Mouse (Mus musculus) lung, adult 2 months (tissue): ENCODE measurements around the gene Sun1. TPM values are rescaled to one million over a fixed set of nuclear protein-coding genes. Genes with fewer than 3 reads are reported as not detected.

ENCODE experiments used
- DNase-seq: peaks from one replicate; pipeline ENCODE4 v3.0.0; 2022
- H3K4me1 ChIP-seq: fragments of 200-500 bp; 2 replicates; pipeline ENCODE4 v1.6.1; 2011; ENCODE audit warnings: low read length; ENCODE audit not compliant: control insufficient read depth, insufficient read depth
- H3K4me3 ChIP-seq: fragments of 200-500 bp; replicated peaks from 2 replicates; pipeline ENCODE3; 2011; ENCODE audit warnings: low read depth, mild to moderate bottlenecking, control low read depth, low read length; ENCODE audit errors: extremely low read depth
- CTCF ChIP-seq: fragments of 200-500 bp; IDR thresholded peaks from 2 replicates; pipeline ENCODE4 v1.5.1; 2011; ENCODE audit warnings: mild to moderate bottlenecking, low read length, control low read depth; ENCODE audit not compliant: insufficient read depth
- POLR2A ChIP-seq: fragments of 200-500 bp; IDR thresholded peaks from 2 replicates; pipeline ENCODE4 v1.6.1; 2011; ENCODE audit warnings: low read depth, mild to moderate bottlenecking, control low read depth, low read length, borderline replicate concordance; ENCODE audit errors: extremely low read depth
- WGBS: fragments of 180-500 bp; shearing (Covaris S2); methylation state at CpG from one replicate; pipeline ENCODE4 v1.1.7; 2018; 5-methylcytosine and 5-hydroxymethylcytosine counted together
- polyA plus RNA-seq: library from polyadenylated mRNA; depleted of rRNA; stranded (reverse); fragments of >200 nt; gene quantifications from 2 replicates; pipeline ENCODE4 v1.2.3, GENCODE M21; 2012

Gene Sun1
- polyA plus RNA-seq, 1 experiment, result 57.9 TPM

DNA sequence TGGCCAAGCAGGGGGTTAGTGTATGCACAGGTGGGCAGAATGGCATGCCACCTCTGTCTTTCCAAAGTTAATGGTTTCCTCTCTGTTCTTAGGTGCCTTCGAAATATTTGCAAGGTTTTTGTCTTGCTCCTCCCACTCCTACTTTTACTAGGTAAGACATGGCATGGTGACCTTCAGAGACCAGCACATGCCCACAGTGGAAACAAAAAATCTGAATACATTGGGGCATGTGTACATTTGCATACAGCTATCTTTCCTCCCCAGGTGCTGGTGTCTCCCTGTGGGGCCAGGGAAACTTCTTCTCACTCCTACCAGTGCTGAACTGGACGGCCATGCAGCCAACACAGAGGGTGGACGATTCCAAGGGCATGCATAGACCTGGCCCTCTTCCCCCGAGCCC lies 34.0 kb downstream of the Sun1 start:
- H3K4me1 ChIP-seq, result no peaks in the 10 kb centered on the region
- H3K4me3 ChIP-seq, result no peak overlapping the region
- no peak for DNase-seq
- TF ChIP-seq CTCF (no peak), POLR2A (no peak)
- WGBS, result 93% methylated on average over 4 of the region's 4 CpGs

DNA sequence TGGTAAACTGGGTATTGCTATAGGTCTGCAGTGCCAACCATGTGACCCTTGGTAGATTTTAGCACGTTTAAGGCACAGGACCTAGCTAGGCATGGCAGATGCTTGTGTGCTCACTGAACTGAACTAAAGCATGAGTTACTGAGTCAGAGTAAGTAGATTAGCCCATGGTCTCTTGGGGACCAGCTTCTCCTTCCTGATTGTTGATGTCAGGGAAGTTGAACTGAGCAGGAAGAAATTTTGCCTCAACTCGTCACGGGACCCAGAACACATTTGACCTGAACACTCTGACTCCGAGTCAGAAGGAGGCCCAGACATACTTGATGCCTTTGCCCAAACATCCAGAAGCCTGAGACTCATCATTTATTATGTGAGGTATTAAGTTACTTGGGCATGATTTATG lies 37.0 kb downstream of the Sun1 start:
- WGBS, result 89% methylated on average over 4 of the region's 4 CpGs
- H3K4me3 ChIP-seq, result no peak overlapping the region
- TF ChIP-seq CTCF (no peak), POLR2A (no peak)
- H3K4me1 ChIP-seq, result no peaks in the 10 kb centered on the region
- no peak for DNase-seq

DNA sequence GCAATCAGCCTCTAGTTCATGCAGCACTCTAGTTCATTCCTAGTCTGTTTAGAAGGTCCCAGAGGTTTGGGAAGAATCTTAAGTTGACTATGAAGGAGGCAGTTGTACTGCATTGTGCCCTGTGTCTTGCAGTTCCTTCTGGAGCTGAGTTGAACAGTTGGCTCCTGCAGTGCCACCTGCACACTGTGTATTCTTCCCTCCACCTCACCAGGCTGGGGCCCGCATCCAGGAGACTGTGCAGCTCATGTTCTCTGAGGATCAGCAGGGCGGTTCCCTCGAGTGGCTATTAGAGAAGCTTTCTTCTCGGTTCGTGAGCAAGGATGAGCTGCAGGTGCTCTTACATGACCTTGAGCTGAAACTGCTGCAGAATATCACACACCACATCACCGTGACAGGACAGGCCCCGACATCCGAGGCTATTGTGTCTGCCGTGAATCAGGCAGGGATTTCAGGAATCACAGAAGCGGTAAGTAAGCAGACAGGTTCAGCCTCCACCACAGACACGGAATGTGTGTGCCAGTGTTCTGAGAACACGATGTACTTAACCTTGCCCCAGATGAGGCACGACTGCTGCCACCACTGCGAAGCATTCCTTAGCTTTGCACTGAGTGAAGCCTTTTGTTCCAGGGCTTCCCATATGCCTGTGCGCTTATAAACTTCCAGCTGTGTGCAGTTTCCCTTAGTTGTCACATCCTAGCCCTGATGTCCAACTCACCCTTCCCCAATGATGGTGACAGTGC lies 40.8 kb downstream of the Sun1 start:
- WGBS, result 85% methylated on average over 15 of the region's 15 CpGs
- Histone ChIP-seq H3K4me1 (no peaks in the 10 kb centered on the region), H3K4me3 (no peak overlapping the region)
- DNase-seq, result no peak
- TF ChIP-seq CTCF (no peak), POLR2A (no peak)

DNA sequence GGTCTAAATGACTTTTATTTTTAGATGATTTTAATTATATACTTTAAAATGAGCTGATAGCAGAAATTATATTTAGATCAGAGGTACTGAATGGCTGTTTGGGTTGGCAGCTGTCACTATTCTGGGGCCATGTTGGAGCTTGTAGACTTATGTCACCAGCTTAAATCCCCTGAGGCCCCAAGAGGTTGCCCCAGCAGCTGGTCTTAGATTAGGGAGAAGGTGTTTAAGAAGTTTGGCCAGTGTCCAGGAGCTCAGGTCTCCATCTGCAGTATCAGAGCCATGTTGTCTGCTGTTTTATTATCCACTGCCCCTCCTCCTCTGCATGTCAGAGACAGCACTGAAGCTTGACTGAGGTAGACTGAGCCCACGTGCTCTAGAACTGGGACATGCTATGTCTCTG lies 42.9 kb downstream of the Sun1 start:
- H3K4me3 ChIP-seq, result no peak overlapping the region
- no peak for DNase-seq
- no peaks in the 10 kb centered on the region for H3K4me1 ChIP-seq
- WGBS, result 85% methylated on average over 1 of the region's 1 CpGs
- no peak for TF ChIP-seq CTCF
- TF ChIP-seq POLR2A, result no peak

DNA sequence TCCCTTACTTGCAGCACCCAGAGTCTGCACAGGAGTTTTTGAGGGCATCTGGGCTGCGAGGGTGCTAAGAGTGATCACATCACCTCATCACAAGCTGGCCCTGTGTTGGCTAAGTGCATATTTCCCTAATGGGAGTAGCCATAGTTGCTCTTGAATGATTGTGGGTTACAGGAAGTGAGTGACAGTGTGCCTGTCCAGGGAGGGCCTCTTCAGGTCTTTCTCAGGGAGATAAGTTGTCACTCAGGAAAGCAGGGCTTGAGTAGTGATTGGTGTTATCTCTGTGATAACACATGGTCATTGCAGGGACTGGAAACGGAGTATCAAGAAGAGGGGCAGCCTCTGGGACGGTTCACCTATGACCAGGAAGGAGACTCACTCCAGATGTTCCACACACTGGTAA lies 47.3 kb downstream of the Sun1 start:
- whole genome bisulfite sequencing, result 82% methylated on average over 3 of the region's 3 CpGs
- TF ChIP-seq POLR2A, result no peak
- no peak overlapping the region for H3K4me3 ChIP-seq
- H3K4me1 ChIP-seq, result no peaks in the 10 kb centered on the region
- DNase-seq, result no peak

DNA sequence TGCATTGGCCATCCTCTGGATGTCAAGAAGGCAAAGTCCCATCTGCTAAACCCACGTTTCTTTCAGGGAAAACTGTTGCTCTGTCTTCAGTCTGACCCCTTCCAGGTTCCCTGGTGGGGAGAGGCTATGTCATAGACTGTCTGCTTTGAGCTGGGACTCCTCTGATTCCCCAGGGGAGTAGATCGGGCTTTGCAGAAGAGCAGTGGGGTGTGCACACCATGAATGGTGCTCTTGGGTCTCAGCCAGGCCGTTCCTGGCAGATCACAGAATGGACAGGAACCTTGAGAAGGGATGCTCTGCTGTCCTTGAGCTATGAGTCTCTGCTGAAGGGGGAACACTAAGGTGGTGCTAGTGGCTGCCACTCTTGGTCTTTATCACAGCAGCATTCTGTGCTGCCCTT lies 48.4 kb downstream of the Sun1 start:
- WGBS, result 78% methylated on average over 3 of the region's 3 CpGs
- Histone ChIP-seq H3K4me1 (peaks cover 5% of the 10 kb centered on the region), H3K4me3 (no peak overlapping the region)
- TF ChIP-seq CTCF (no peak), POLR2A (no peak)
- no peak for DNase-seq

DNA sequence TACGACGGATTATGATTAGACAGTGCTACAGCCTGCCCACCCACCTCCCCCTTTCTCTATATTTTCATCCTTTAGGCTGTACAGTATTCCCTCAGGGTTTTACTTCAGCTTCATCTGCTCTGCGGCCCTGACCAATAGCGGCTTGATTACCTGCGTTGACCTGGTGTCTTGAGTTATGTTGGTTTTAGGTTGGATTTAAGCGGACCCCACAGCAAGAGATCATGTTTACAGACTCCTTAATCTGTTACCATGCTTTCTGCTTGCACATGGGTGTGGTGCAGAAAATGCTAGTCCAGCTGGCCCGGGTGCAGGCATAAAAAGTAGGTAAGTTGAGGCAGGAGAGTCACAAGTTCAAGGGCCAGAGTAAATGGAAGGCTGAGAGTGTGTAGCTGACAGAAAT lies 50.8 kb downstream of the Sun1 start:
- no peak for DNase-seq
- TF ChIP-seq CTCF (no peak), POLR2A (no peak)
- no peak overlapping the region for H3K4me3 ChIP-seq
- WGBS, result 88% methylated on average over 7 of the region's 7 CpGs
- H3K4me1 ChIP-seq, result peaks cover 14% of the 10 kb centered on the region

DNA sequence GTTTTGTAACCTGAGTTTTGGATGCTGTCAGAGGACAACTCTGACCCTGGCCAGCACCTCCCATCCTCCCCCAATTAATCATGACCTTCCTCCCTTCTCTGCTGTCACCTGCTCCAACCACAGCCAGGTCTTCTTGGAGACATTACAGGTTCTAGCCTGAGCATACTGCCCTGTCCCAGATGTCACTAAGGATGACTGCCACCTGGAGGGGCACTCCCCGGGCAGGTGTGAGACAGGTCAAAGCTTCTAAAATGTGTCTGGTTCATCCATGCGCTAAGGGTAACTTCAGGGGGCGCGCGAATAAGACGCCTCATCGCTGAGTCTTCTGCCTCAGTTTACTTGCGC lies 51.3 kb downstream of the Sun1 start:
- Histone ChIP-seq H3K4me3 (peak overlapping the region; percentile 70), H3K4me1 (peaks cover 17% of the 10 kb centered on the region)
- no peak for DNase-seq
- TF ChIP-seq POLR2A, result no peak
- no peak for TF ChIP-seq CTCF
- under 1% methylated on average over 8 of the region's 8 CpGs for WGBS

DNA sequence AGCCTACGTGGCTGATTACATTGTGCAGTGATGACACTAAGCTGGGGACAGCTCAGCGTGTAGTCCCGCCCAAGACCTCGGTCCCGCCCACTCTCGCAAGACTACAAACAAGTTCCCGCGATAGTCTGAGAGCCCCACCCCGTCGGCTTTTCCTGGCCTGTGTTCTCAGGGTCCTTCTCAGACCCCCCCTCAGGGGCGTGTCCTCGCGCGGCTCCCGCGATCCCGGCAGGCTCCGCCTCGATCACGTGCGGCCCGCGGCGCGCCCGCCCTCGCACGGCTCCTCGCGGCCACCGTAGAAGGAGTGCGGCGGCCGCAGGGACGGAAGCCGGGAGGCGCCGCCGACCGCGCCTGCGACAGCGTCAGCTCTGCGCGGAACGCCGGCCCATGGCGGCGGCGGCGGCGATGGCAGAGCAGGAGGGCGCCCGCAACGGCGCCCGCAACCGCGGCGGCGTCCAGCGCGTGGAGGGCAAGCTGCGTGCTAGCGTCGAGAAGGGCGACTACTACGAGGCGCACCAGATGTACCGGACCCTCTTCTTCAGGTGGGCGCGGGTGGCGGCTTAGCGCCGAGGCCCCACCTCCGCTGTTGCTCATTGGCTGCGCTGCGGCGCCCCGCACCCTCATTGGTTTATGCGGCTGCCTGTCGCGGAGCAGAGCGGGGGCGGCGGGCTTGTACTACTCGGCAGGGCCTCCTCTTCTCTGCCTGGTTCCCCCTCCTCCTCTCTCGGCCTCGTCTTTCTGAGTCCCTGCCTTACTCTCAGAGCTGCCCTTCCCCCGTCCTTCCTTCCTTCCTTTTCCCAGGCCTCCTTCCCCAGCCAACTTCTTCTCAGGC lies 51.9 kb downstream of the Sun1 start, which contains the start of gene Get4:
Get4 (plus strand) TSS at position 244 of the 829 bp plus-strand sequence.
- peak; percentile 91; the same call in 1 of the 2 replicates for TF ChIP-seq POLR2A
- TF ChIP-seq CTCF, result no peak
- DNase-seq, result peak; percentile 98
- Histone ChIP-seq H3K4me3 (peak within 1 kb of the TSS; percentile 95), H3K4me1 (peaks cover 23% of the 10 kb centered on the region)
- under 1% methylated on average over 90 of the region's 90 CpGs for WGBS

DNA sequence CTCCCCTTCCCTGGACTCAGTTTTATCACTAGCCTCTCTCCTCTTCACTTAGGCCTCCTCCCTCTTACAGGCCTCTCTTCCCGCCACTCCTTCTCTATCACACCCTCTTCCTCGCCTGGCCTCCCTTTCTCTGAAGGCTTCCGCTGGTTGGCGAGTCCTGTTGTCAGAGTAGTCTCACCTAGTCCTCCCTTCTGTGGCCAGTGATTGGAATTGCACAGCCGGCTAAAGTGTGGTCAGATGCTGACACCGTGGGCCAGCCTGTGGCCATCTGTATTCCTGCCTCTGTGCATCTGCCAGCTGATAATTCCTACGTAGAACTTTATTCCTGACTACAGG lies 52.4 kb downstream of the Sun1 start:
- no peak for DNase-seq

More for the DNA sequence above, 52.4 kb downstream of the Sun1 start:
- Histone ChIP-seq H3K4me3 (peak overlapping the region; percentile 95), H3K4me1 (peaks cover 24% of the 10 kb centered on the region)
- TF ChIP-seq CTCF, result no peak
- no peak for TF ChIP-seq POLR2A
- WGBS, result 0% methylated on average over 7 of the region's 7 CpGs
